In the genomic region with DNA sequence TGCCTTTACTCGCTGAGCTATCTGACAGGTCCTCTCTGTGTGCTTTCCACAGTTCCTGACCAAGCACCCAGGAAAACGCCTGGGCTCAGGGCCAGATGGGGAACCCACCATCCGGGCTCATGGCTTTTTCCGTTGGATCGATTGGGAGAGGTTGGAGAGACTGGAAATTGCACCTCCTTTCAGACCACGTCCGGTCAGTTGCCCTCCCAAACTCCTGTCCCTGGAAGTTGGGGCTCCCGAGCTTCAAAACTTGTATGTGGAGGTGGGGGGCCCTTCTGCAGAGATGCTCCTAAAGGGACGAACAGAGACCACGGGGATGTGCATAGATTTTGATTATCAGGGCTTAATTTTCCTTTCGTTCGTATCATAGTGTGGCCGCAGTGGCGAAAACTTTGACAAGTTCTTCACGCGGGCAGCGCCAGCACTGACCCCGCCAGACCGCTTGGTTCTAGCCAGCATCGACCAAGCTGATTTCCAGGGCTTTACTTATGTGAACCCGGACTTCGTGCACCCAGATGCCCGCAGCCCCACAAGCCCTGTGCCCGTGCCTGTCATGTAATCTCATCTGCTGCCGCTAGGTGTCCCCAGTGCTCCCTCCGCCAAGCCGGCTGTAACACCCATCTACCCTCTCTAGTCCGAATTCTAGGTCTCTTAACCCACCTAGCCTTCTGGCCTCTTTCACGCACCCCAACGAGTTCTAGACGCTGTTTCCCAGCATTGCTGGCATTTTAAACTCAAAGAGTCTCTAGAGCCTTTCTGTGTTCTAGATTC, we compare ENCODE assay signal across 8 mouse cellular contexts. TPM values are rescaled to one million over a fixed set of nuclear protein-coding genes. Genes with fewer than 3 reads are reported as not detected.
DNase-seq lines count a peak whose midpoint lies in the region; ATAC-seq and TF ChIP-seq lines count a peak whose summit lies in the region.

No protein-coding gene starts in this region.

- intact Hi-C loops in left cerebral cortex, postnatal 4 days (cut with DNase I), result loop anchor here (5.0 to 10.0 kb wide), 2 partner anchors 65 to 117 kb away; a partner anchor contains a TSS

- H3K27me3 ChIP-seq in midbrain, embryonic 13.5 days, result peaks cover 17% of the 10 kb centered on the region
- H3K27me3 ChIP-seq in small intestine, adult 2 months (ENCODE audit: control insufficient read depth, insufficient read depth, low read length), result peaks cover 28% of the 10 kb centered on the region

- no peaks in the 10 kb centered on the region for H3K9me3 ChIP-seq in midbrain, embryonic 13.5 days

- TF ChIP-seq CTCF in small intestine, adult 2 months (IDR thresholded peaks at IDR 0.05; ENCODE audit: extremely low read depth, insufficient read length, insufficient replicate concordance, low read depth, low read length), result peak; percentile 85

- TF ChIP-seq POLR2A in small intestine, adult 2 months (IDR thresholded peaks at IDR 0.05; ENCODE audit: low read depth, low read length), result no peak

- peak overlapping the region; percentile 37 for H3K4me2 ChIP-seq in midbrain, embryonic 13.5 days (replicated peaks)

- H3K9ac ChIP-seq in midbrain, embryonic 13.5 days (replicated peaks), result no peak overlapping the region

- peak; percentile 70 for DNase-seq in CD4-positive, CD25-positive, alpha-beta regulatory T cell, adult 2 months (ENCODE audit: low read depth, low spot score)
- peak; percentile 65 for DNase-seq in embryo, embryonic 11.5 days (ENCODE audit: low read depth, low spot score)
- DNase-seq in kidney, adult 11 months, result peak; percentile 55
- peak; percentile 76 for DNase-seq in left cerebral cortex, postnatal 4 days

- WGBS in midbrain, embryonic 13.5 days, result 23% methylated on average over 31 of the region's 31 CpGs
- WGBS in small intestine, adult 2 months, result 23% methylated on average over 31 of the region's 31 CpGs

- H3K4me3 ChIP-seq in midbrain, embryonic 13.5 days (replicated peaks), result 0 out of 2 replicates have a peak overlapping the region, but pooled peaks have one; percentile 14
- H3K4me3 ChIP-seq in small intestine, adult 2 months (ENCODE audit: low read depth, low read length), result no peak overlapping the region

- H3K36me3 ChIP-seq in midbrain, embryonic 13.5 days, result no peaks in the 10 kb centered on the region
- H3K36me3 ChIP-seq in small intestine, adult 2 months (ENCODE audit: control insufficient read depth, insufficient read depth, low read length), result no peaks in the 10 kb centered on the region

- H3K4me1 ChIP-seq in midbrain, embryonic 13.5 days (replicated peaks), result peaks cover 27% of the 10 kb centered on the region
- H3K4me1 ChIP-seq in small intestine, adult 2 months (ENCODE audit: control insufficient read depth, insufficient read depth, insufficient read length, low read length), result no peaks in the 10 kb centered on the region

- H3K27ac ChIP-seq in midbrain, embryonic 13.5 days, result no peak overlapping the region
- H3K27ac ChIP-seq in small intestine, adult 2 months (ENCODE audit: insufficient read depth, low read depth, low read length), result no peak overlapping the region

- no peak for ATAC-seq in CD4-positive, CD25-positive, alpha-beta regulatory T cell, adult 4 months
- ATAC-seq in granulocyte monocyte progenitor cell, adult 5-6 weeks (replicated peaks; ENCODE audit: poor library complexity, severe bottlenecking), result peak; percentile 92
- ATAC-seq in midbrain, embryonic 13.5 days, result peak; percentile 25

RNA-seq across cellular contexts. Expression of a gene that starts 2.8 kb away (rescaled TPM):
- not detected for polyA plus RNA-seq in CD4-positive, CD25-positive, alpha-beta regulatory T cell, adult 4 months (2017; shearing (Covaris generic))
- total RNA-seq in granulocyte monocyte progenitor cell, adult 5-6 weeks (2014; fragmentation: Nextera tagmentation), result not detected in 2 replicates
- not detected in 2 replicates for total RNA-seq in granulocyte monocyte progenitor cell, adult 5-6 weeks (2017)
- total RNA-seq in left cerebral cortex, postnatal 4 days (2021), result 100 to 1,000 TPM; 111 to 123 TPM
- polyA plus RNA-seq in midbrain, embryonic 13.5 days (2015; fragmentation: Nextera tagmentation; extraction: Ambion mirVana), result 4.3 and 5.2 TPM in 2 replicates
- 7.5 and 8.8 TPM in 2 replicates for polyA plus RNA-seq in small intestine, adult 2 months (2012; rRNA removed)

RNA-seq across cellular contexts. Expression of a gene that starts 41.0 kb away (rescaled TPM):
- not detected for polyA plus RNA-seq in CD4-positive, CD25-positive, alpha-beta regulatory T cell, adult 4 months (2017; shearing (Covaris generic))
- total RNA-seq in granulocyte monocyte progenitor cell, adult 5-6 weeks (2014; fragmentation: Nextera tagmentation), result not detected in 2 replicates
- not detected in 2 replicates for total RNA-seq in granulocyte monocyte progenitor cell, adult 5-6 weeks (2017)
- total RNA-seq in left cerebral cortex, postnatal 4 days (2021), result 100 to 1,000 TPM in 1 of 2 experiments, 10 to 100 TPM in 1; 88.7 to 100 TPM
- polyA plus RNA-seq in midbrain, embryonic 13.5 days (2015; fragmentation: Nextera tagmentation; extraction: Ambion mirVana), result 0.66 and 1.7 TPM in 2 replicates
- 0.60 and 1.0 TPM in 2 replicates for polyA plus RNA-seq in small intestine, adult 2 months (2012; rRNA removed)

RNA-seq across cellular contexts. Expression of a gene that starts 41.1 kb away (rescaled TPM):
- polyA plus RNA-seq in CD4-positive, CD25-positive, alpha-beta regulatory T cell, adult 4 months (2017; shearing (Covaris generic)), result 1 to 10 TPM; 7.5 to 7.8 TPM
- total RNA-seq in granulocyte monocyte progenitor cell, adult 5-6 weeks (2014; fragmentation: Nextera tagmentation), result 14.0 TPM in 2 replicates
- total RNA-seq in granulocyte monocyte progenitor cell, adult 5-6 weeks (2017), result 3.2 and 3.7 TPM in 2 replicates
- 10 to 100 TPM; 34.6 to 35.9 TPM for total RNA-seq in left cerebral cortex, postnatal 4 days (2021)
- 21.8 and 23.8 TPM in 2 replicates for polyA plus RNA-seq in midbrain, embryonic 13.5 days (2015; fragmentation: Nextera tagmentation; extraction: Ambion mirVana)
- polyA plus RNA-seq in small intestine, adult 2 months (2012; rRNA removed), result 132 and 142 TPM in 2 replicates
